Mouse (Mus musculus): ENCODE data around the gene I830077J02Rik. TPM values are rescaled to one million over a fixed set of nuclear protein-coding genes. Genes with fewer than 3 reads are reported as not detected.

I830077J02Rik gene
- polyA plus RNA-seq, 1 experiment from 2014 or later, result 0.46 TPM

Other genes with a start within 250 kb of the I830077J02Rik start
- gene Ddx20, start 245.1 kb downstream of the I830077J02Rik start, polyA plus RNA-seq (2016; fragmentation: Nextera tagmentation; extraction: Ambion mirVana), result 44.6 and 45.8 TPM in 2 replicates
- 2.5 and 3.1 TPM in 2 replicates for gene Inka2, start 228.1 kb downstream of the I830077J02Rik start, polyA plus RNA-seq (2016; fragmentation: Nextera tagmentation; extraction: Ambion mirVana)
- 82.1 and 83.4 TPM in 2 replicates for gene Rap1a, start 131.3 kb downstream of the I830077J02Rik start, polyA plus RNA-seq (2016; fragmentation: Nextera tagmentation; extraction: Ambion mirVana)
- 0.26 TPM in 1 of 2 replicates, not detected in the other for gene Adora3, start 61.8 kb downstream of the I830077J02Rik start, polyA plus RNA-seq (2016; fragmentation: Nextera tagmentation; extraction: Ambion mirVana)
- gene Tmigd3, start 61.8 kb downstream of the I830077J02Rik start, polyA plus RNA-seq (2016; fragmentation: Nextera tagmentation; extraction: Ambion mirVana), result not detected in 2 replicates
- 114 and 127 TPM in 2 replicates for gene Wdr77, start 26.7 kb upstream of the I830077J02Rik start, polyA plus RNA-seq (2016; fragmentation: Nextera tagmentation; extraction: Ambion mirVana)
- gene Atp5f1, start 27.4 kb upstream of the I830077J02Rik start, polyA plus RNA-seq (2016; fragmentation: Nextera tagmentation; extraction: Ambion mirVana), result 419 and 438 TPM in 2 replicates
- 1.6 and 1.9 TPM in 2 replicates for gene Ovgp1, start 41.0 kb upstream of the I830077J02Rik start, polyA plus RNA-seq (2016; fragmentation: Nextera tagmentation; extraction: Ambion mirVana)
- gene Pifo, start 82.0 kb upstream of the I830077J02Rik start, polyA plus RNA-seq (2016; fragmentation: Nextera tagmentation; extraction: Ambion mirVana), result not detected in 2 replicates
- not detected in 2 replicates for gene Chil5, start 100.2 kb upstream of the I830077J02Rik start, polyA plus RNA-seq (2016; fragmentation: Nextera tagmentation; extraction: Ambion mirVana)
- gene Chia1, start 180.6 kb upstream of the I830077J02Rik start, polyA plus RNA-seq (2016; fragmentation: Nextera tagmentation; extraction: Ambion mirVana), result not detected in 2 replicates
- gene Chil3, start 234.9 kb upstream of the I830077J02Rik start, polyA plus RNA-seq (2016; fragmentation: Nextera tagmentation; extraction: Ambion mirVana), result not detected in 2 replicates